Mouse (Mus musculus): ENCODE measurements around the gene Ak1. TPM values are rescaled to one million over a fixed set of nuclear protein-coding genes. Genes with fewer than 3 reads are reported as not detected.

The Ak1 gene
- polyA plus RNA-seq, 1 experiment, result 157 TPM

GRCm38 (mm10) chr2:32582830-32583799 is 38.4 kb upstream of the Ak1 start:
- Histone ChIP-seq H3K4me3 (ENCODE audit: insufficient read depth, low read length) (no peak overlapping the region), H3K27ac (ENCODE audit: insufficient read depth, low read length) (no peak overlapping the region)
- TF ChIP-seq POLR2A (IDR thresholded peaks at IDR 0.05; ENCODE audit: low read depth, low read length), result no peak; the same call in 1 of the 2 replicates
- TF ChIP-seq CTCF (IDR thresholded peaks at IDR 0.05; ENCODE audit: borderline replicate concordance, insufficient read depth, low read length), result peak; percentile 91

DNA sequence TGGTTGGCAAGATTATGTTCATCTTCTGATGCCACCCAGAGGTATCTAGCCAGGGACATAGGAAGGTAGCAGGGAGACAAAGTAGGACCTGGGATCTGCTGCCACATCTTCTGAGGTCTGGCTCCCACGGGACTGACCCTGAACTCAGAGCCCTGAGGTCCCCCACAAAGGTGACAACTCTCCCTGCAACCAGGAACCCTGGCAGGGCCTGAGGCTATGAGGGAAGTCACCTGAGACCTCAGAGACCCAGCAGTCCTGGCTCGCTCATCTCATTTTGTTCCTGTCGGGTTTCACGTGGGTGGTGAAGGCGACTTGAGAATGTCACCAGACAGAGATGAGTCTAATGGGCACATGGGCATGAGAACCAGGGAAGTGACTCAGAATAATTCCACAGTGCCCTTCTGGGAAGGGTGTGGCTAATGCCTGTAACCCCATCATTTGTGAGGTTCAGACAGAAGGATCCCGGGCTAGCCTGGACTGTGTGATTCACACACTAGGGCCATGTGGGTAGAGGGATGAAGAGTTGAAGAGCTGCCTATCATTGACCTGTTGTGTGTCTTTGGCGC is 36.3 kb upstream of the Ak1 start:
- H3K4me1 ChIP-seq (ENCODE audit: control insufficient read depth, insufficient read depth, low read length), result peaks cover 7% of the 10 kb centered on the region
- H3K27ac ChIP-seq (ENCODE audit: insufficient read depth, low read length), result no peak overlapping the region
- no peak overlapping the region for H3K4me3 ChIP-seq (ENCODE audit: insufficient read depth, low read length)
- TF ChIP-seq POLR2A (IDR thresholded peaks at IDR 0.05; ENCODE audit: low read depth, low read length) (no peak), CTCF (IDR thresholded peaks at IDR 0.05; ENCODE audit: borderline replicate concordance, insufficient read depth, low read length) (no peak)

More at GRCm38 (mm10) chr2:32582830-32583799, 38.4 kb upstream of the Ak1 start:
- peaks cover 5% of the 10 kb centered on the region for H3K4me1 ChIP-seq (ENCODE audit: control insufficient read depth, insufficient read depth, low read length)

DNA sequence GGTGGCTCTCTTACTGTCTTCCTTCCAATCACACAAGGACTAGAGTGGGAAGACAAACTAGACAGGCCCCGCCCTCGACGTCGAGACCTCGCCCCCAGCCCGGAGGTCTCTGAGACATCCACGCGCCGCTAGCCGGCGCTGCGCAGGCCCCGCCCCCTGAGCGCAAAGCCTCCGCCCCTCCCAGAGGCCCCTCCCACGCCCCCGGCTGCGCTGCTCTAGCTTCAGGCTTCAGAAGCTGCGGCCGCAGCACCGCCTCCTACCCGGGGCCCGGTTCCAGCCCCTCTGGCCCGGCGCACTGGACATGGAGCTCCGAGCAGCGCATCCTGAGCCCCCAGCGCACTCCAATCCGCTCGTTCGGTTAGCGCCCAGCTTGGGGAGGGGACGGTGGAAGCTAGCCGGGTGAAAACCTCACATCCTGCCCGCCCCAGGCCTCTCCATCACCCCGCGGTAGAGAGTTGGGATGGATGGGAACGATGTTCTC is 34.6 kb upstream of the Ak1 start, which contains the start of gene St6galnac4:
St6galnac4 (plus strand) TSS at position 225 of the 481 bp plus-strand sequence.
- Histone ChIP-seq H3K4me3 (ENCODE audit: insufficient read depth, low read length) (peak within 1 kb of the TSS; percentile 87), H3K27ac (ENCODE audit: insufficient read depth, low read length) (peak within 1 kb of the TSS; percentile 36), H3K4me1 (ENCODE audit: control insufficient read depth, insufficient read depth, low read length) (peaks cover 7% of the 10 kb centered on the region)
- TF ChIP-seq POLR2A (IDR thresholded peaks at IDR 0.05; ENCODE audit: low read depth, low read length), result peak; percentile 76
- no peak for TF ChIP-seq CTCF (IDR thresholded peaks at IDR 0.05; ENCODE audit: borderline replicate concordance, insufficient read depth, low read length)

DNA sequence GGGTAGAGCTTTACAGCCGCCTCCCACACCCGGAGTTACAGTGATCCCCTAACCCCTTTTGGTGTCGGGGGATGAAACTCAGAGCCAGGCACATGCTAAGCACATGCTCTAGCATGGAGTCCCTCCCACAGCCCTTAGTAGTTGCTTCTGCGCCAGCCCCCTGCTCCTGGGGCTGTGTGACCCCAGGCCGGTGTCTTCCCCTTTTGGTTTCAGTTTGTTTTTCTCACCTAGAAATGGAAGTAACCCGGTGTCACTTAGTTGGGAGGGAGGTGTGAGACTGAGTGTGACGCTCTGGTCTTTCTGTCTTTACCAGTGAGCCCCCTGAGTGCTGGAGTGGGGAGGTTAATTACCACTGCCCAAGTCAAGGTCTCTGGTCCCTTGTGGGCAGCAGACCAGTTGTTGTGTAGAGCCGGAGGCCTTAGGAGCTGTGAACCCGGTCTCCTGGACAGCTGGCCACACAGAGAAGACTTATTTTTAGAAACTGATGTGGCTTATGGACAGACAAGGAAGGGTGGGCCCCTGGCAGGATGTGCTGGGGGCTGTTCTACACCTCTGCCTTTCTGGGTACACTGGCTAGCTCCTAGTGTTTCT is 33.7 kb upstream of the Ak1 start:
- H3K4me1 ChIP-seq (ENCODE audit: control insufficient read depth, insufficient read depth, low read length), result peaks cover 7% of the 10 kb centered on the region
- no peak overlapping the region for H3K27ac ChIP-seq (ENCODE audit: insufficient read depth, low read length)
- peak overlapping the region; percentile 87 for H3K4me3 ChIP-seq (ENCODE audit: insufficient read depth, low read length)
- TF ChIP-seq CTCF (IDR thresholded peaks at IDR 0.05; ENCODE audit: borderline replicate concordance, insufficient read depth, low read length) (no peak), POLR2A (IDR thresholded peaks at IDR 0.05; ENCODE audit: low read depth, low read length) (no peak)

DNA sequence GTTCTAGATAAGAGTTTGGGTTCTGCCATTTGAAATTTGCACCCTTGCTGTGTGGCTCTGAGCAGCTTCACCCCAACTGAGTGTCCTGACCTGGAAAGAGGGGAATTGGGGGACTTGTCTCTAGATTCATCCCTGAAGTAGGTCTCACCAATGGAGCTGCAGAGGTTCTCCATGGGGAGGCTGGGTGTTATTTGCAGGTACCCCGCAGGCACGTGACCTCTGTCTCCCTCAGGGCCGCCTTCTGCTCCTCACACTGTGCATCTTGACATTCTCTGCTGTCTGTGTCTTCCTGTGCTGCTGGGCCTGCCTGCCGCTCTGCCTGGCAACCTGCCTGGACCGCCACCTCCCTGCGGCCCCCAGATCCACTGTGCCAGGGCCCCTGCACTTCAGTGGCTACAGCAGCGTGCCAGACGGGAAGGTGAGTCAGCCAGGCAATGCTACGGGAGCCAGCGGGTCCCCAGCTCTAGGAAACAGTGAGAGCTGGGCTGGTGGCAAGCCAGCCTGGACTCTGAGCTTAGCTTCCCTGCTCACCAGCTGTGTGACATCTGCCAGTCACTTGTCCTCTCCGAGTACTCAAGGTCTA is 32.3 kb upstream of the Ak1 start:
- TF ChIP-seq CTCF (IDR thresholded peaks at IDR 0.05; ENCODE audit: borderline replicate concordance, insufficient read depth, low read length) (no peak), POLR2A (IDR thresholded peaks at IDR 0.05; ENCODE audit: low read depth, low read length) (no peak)
- Histone ChIP-seq H3K4me1 (ENCODE audit: control insufficient read depth, insufficient read depth, low read length) (peaks cover 7% of the 10 kb centered on the region), H3K27ac (ENCODE audit: insufficient read depth, low read length) (no peak overlapping the region), H3K4me3 (ENCODE audit: insufficient read depth, low read length) (no peak overlapping the region)

DNA sequence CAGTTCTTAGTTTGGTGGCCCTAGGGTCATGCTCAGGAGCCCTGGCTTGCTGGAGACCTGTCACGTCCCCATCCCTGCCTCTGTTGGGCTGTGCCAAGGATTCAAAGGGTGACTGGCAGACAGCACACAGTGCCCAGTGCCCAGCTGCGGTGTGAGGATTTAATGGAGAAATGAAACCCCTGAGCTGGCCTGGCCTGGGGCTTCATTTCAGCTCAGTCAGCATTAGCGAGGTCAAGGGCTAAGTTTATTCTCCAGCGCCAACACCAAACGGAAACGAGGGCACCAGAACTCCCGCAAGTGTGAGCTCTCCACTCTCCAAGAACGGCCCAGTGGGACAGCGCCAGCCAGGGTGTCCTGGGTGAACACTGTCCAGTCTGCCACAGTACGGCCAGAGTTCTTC is 31.3 kb upstream of the Ak1 start:
- TF ChIP-seq CTCF (IDR thresholded peaks at IDR 0.05; ENCODE audit: borderline replicate concordance, insufficient read depth, low read length) (no peak), POLR2A (IDR thresholded peaks at IDR 0.05; ENCODE audit: low read depth, low read length) (no peak)
- no peak overlapping the region for H3K4me3 ChIP-seq (ENCODE audit: insufficient read depth, low read length)
- H3K27ac ChIP-seq (ENCODE audit: insufficient read depth, low read length), result no peak overlapping the region
- H3K4me1 ChIP-seq (ENCODE audit: control insufficient read depth, insufficient read depth, low read length), result peaks cover 7% of the 10 kb centered on the region

DNA sequence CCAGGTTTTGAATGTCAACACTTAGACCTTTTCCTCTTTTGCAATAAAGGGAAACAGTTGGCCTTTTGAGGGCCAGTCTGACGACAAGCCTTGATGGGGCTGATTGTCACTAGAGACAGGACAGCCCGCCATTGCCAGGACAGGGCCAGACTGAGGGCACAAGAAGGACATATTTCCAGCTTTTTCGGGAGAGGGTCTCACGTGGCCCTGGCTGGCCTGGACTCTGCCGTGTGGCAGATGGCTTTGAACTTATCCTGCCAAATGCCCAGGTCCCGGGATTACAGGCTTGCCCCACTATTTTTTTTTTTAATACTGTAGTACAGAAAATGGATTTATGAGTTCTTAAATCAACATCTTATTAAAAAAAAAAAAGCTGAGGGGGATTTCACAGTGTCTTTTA is 30.3 kb upstream of the Ak1 start:
- no peak for TF ChIP-seq CTCF (IDR thresholded peaks at IDR 0.05; ENCODE audit: borderline replicate concordance, insufficient read depth, low read length)
- no peak for TF ChIP-seq POLR2A (IDR thresholded peaks at IDR 0.05; ENCODE audit: low read depth, low read length)
- Histone ChIP-seq H3K27ac (ENCODE audit: insufficient read depth, low read length) (no peak overlapping the region), H3K4me3 (ENCODE audit: insufficient read depth, low read length) (no peak overlapping the region), H3K4me1 (ENCODE audit: control insufficient read depth, insufficient read depth, low read length) (peaks cover 7% of the 10 kb centered on the region)

DNA sequence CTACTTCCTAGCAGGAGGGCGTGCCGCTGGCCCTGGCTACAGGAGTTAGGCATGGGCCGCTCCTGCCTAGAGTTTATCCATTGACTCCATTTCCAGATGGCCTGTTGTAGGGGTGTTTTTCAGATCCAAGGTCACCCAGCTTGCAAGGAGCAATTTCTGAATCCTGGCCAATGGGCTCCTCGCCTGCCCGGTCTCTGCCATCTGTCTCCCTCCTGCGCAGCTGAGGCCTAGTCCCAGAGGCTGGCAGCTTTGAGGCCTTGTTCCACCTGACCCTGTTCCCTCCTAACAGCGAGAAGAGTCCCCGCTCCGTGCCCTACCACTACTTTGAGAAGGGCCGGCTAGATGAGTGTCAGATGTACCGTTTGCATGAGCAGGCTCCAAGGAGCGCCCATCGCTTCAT is 24.8 kb upstream of the Ak1 start:
- no peaks in the 10 kb centered on the region for H3K4me1 ChIP-seq (ENCODE audit: control insufficient read depth, insufficient read depth, low read length)
- no peak overlapping the region for H3K4me3 ChIP-seq (ENCODE audit: insufficient read depth, low read length)
- H3K27ac ChIP-seq (ENCODE audit: insufficient read depth, low read length), result no peak overlapping the region
- no peak for TF ChIP-seq POLR2A (IDR thresholded peaks at IDR 0.05; ENCODE audit: low read depth, low read length)

- H3K27ac ChIP-seq (ENCODE audit: insufficient read depth, low read length), result no peak overlapping the region
These were observed 24.3 kb upstream of the Ak1 start for GRCm38 (mm10) chr2:32597248-32597647.

More at GRCm38 (mm10) chr2:32597248-32597647, 24.3 kb upstream of the Ak1 start:
- TF ChIP-seq CTCF (IDR thresholded peaks at IDR 0.05; ENCODE audit: borderline replicate concordance, insufficient read depth, low read length), result no peak
- TF ChIP-seq POLR2A (IDR thresholded peaks at IDR 0.05; ENCODE audit: low read depth, low read length), result no peak
- Histone ChIP-seq H3K4me1 (ENCODE audit: control insufficient read depth, insufficient read depth, low read length) (no peaks in the 10 kb centered on the region; the same call in 1 of the 2 replicates), H3K4me3 (ENCODE audit: insufficient read depth, low read length) (no peak overlapping the region)

Data from embryonic fibroblast, embryonic 13.5 days (primary cell).